Mouse (Mus musculus): ENCODE results near the gene Lgi1. TPM values are rescaled to one million over a fixed set of nuclear protein-coding genes. Genes with fewer than 3 reads are reported as not detected.

Gene Lgi1
- polyA plus RNA-seq, 1 experiment, result 0.10 TPM

- no peaks in the 10 kb centered on the region for H3K4me1 ChIP-seq (ENCODE audit: control insufficient read depth, insufficient read depth, low read length)
- H3K36me3 ChIP-seq (ENCODE audit: control insufficient read depth, insufficient read depth, low read length), result no peaks in the 10 kb centered on the region
- H3K27me3 ChIP-seq (ENCODE audit: control insufficient read depth, insufficient read depth, low read length), result no peaks in the 10 kb centered on the region
- no peak overlapping the region for H3K4me3 ChIP-seq (ENCODE audit: control insufficient read depth, low read depth, low read length)
- H3K27ac ChIP-seq (ENCODE audit: control insufficient read depth, insufficient read depth, low read depth, low read length), result no peak overlapping the region
- TF ChIP-seq CTCF (IDR thresholded peaks at IDR 0.05; ENCODE audit: control insufficient read depth, insufficient read depth, insufficient replicate concordance, low read depth, low read length) (no peak), POLR2A (IDR thresholded peaks at IDR 0.05; ENCODE audit: control insufficient read depth, low read depth, low read length) (no peak)
Measured at GRCm38 (mm10) chr19:38359287-38359686, 95.0 kb downstream of the Lgi1 start.

Other genes with a start within 250 kb of the Lgi1 start
- gene Myof, start 221.0 kb upstream of the Lgi1 start, polyA plus RNA-seq (2012; rRNA removed), result 1.7 and 3.6 TPM in 2 replicates
- gene Cep55, start 209.5 kb upstream of the Lgi1 start, polyA plus RNA-seq (2012; rRNA removed), result 9.6 and 11.6 TPM in 2 replicates
- gene Ffar4, start 167.5 kb upstream of the Lgi1 start, polyA plus RNA-seq (2012; rRNA removed), result 1.6 and 2.2 TPM in 2 replicates
- 10.4 and 13.4 TPM in 2 replicates for gene Rbp4, start 139.3 kb upstream of the Lgi1 start, polyA plus RNA-seq (2012; rRNA removed)
- gene Pde6c, start 131.8 kb upstream of the Lgi1 start, polyA plus RNA-seq (2012; rRNA removed), result 0.05 and 0.12 TPM in 2 replicates
- gene Fra10ac1, start 40.4 kb upstream of the Lgi1 start, polyA plus RNA-seq (2012; rRNA removed), result 6.0 and 7.1 TPM in 2 replicates
- gene Slc35g1, start 131.4 kb downstream of the Lgi1 start, polyA plus RNA-seq (2012; rRNA removed), result 1.6 and 1.8 TPM in 2 replicates
- gene Plce1, start 216.6 kb downstream of the Lgi1 start, polyA plus RNA-seq (2012; rRNA removed), result 2.3 and 2.4 TPM in 2 replicates

Measured in testis, adult 2 months (tissue).